Mouse (Mus musculus) small intestine, adult 2 months (tissue): ENCODE data around the gene Siah3. TPM values are rescaled to one million over a fixed set of nuclear protein-coding genes. Genes with fewer than 3 reads are reported as not detected.
"Not testable (repeated sequence)": the region's sequence is repeated elsewhere in the genome, so short reads cannot be mapped to it uniquely, and the experiment has no call there.

Source experiments
- H3K27ac ChIP-seq: fragments of 200-500 bp; 2 replicates; pipeline ENCODE4 v1.5.1; 2012; ENCODE audit warnings: low read depth, low read length, control low read depth, inconsistent platforms; ENCODE audit not compliant: insufficient read depth
- H3K27me3 ChIP-seq: fragments of 200-500 bp; 2 replicates; pipeline ENCODE4 v1.6.1; 2012; ENCODE audit warnings: mild to moderate bottlenecking, moderate library complexity, low read length, inconsistent platforms; ENCODE audit not compliant: control insufficient read depth, insufficient read depth
- H3K36me3 ChIP-seq: fragments of 200-500 bp; 2 replicates; pipeline ENCODE4 v1.6.1; 2012; ENCODE audit warnings: mild to moderate bottlenecking, low read length, control low read depth, inconsistent platforms; ENCODE audit not compliant: control insufficient read depth, insufficient read depth
- H3K4me1 ChIP-seq: fragments of 200-500 bp; 2 replicates; pipeline ENCODE4 v1.6.1; 2012; ENCODE audit warnings: low read length, inconsistent platforms, mixed read lengths; ENCODE audit not compliant: control insufficient read depth, insufficient read depth, insufficient read length
- H3K4me3 ChIP-seq: fragments of 200-500 bp; 2 replicates; pipeline ENCODE4 v1.5.1; 2012; ENCODE audit warnings: low read depth, mild to moderate bottlenecking, control low read depth, inconsistent platforms, low read length, moderate library complexity
- CTCF ChIP-seq: fragments of 200-500 bp; IDR thresholded peaks from 2 replicates; pipeline ENCODE4 v1.5.1; 2012; ENCODE audit warnings: low read depth, mild to moderate bottlenecking, control low read depth, inconsistent platforms, low read length, moderate library complexity, mixed read lengths; ENCODE audit not compliant: insufficient replicate concordance, insufficient read length; ENCODE audit errors: extremely low read depth
- POLR2A ChIP-seq: fragments of 200-500 bp; IDR thresholded peaks from 2 replicates; pipeline ENCODE4 v1.6.1; 2012; ENCODE audit warnings: low read depth, mild to moderate bottlenecking, control low read depth, inconsistent platforms, low read length, moderate library complexity
- WGBS: fragments of 180-500 bp; shearing (Covaris S2); methylation state at CpG from one replicate; pipeline ENCODE4 v1.1.7; 2018; 5-methylcytosine and 5-hydroxymethylcytosine counted together
- polyA plus RNA-seq: library from polyadenylated mRNA; depleted of rRNA; stranded (reverse); fragments of >200 nt; gene quantifications from 2 replicates; pipeline ENCODE4 v1.2.3, GENCODE M21; 2012

The Siah3 gene
- polyA plus RNA-seq, 1 experiment = 0.04 TPM

- no peak overlapping the region for H3K4me3 ChIP-seq
- WGBS = 81% methylated on average over 10 of the region's 10 CpGs
- no peak overlapping the region for H3K27ac ChIP-seq
- no peaks in the 10 kb centered on the region for H3K4me1 ChIP-seq
- H3K36me3 ChIP-seq = no peaks in the 10 kb centered on the region
- H3K27me3 ChIP-seq = no peaks in the 10 kb centered on the region
- no peak for TF ChIP-seq CTCF
- TF ChIP-seq POLR2A = no peak
Observed at GRCm38 (mm10) chr14:75432850-75433249, 22.9 kb upstream of the Siah3 start.

GRCm38 (mm10) chr14:75434576-75434975, 21.2 kb upstream of the Siah3 start:
- Histone ChIP-seq H3K27me3 (no peaks in the 10 kb centered on the region), H3K4me1 (no peaks in the 10 kb centered on the region), H3K36me3 (no peaks in the 10 kb centered on the region), H3K27ac (no peak overlapping the region), H3K4me3 (no peak overlapping the region)
- TF ChIP-seq CTCF = no peak
- no peak for TF ChIP-seq POLR2A
- 59% methylated on average over 10 of the region's 10 CpGs for WGBS

DNA sequence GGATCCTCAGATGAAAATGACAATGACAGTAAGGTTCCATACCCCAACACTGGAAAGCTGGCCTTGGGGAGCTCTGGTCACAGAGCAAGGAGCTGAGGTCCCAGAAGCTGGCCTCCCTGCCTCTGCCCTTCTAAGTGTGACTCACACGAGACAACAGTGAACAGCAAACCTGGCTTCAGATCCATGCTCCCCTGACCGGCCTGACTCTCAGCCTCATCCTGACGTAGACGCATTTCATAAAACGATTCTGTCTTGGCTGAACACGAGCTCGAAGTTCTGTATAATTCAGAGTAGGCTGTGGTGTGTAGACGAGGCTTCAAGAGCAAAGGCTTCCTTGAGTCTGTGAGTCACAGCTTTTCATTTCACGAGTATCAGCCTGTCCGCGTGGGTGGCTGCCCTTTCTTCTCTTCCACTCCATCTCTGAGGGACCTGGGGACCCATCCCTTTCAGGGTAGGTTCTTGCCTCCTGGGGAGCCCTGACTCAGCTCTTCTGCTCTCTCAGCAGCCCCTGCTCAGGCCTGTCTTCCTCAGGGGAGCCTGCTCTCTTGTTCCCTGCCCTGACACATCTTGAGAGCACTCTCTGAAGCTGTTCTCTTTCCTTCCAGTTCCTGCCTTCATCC, 11.2 kb upstream of the Siah3 start:
- no peak for TF ChIP-seq POLR2A
- Histone ChIP-seq H3K4me3 (no peak overlapping the region), H3K36me3 (no peaks in the 10 kb centered on the region), H3K27ac (no peak overlapping the region), H3K27me3 (no peaks in the 10 kb centered on the region), H3K4me1 (no peaks in the 10 kb centered on the region)
- WGBS = 71% methylated on average over 11 of the region's 11 CpGs

- Histone ChIP-seq H3K4me1 (no peaks in the 10 kb centered on the region), H3K27ac (no peak overlapping the region), H3K36me3 (no peaks in the 10 kb centered on the region), H3K27me3 (no peaks in the 10 kb centered on the region), H3K4me3 (peak overlapping the region; percentile 24)
- WGBS = 10% methylated on average over 15 of the region's 15 CpGs
- no peak for TF ChIP-seq CTCF
- no peak for TF ChIP-seq POLR2A
Observed at GRCm38 (mm10) chr14:75445281-75445947, 10.4 kb upstream of the Siah3 start.

- H3K36me3 ChIP-seq = no peaks in the 10 kb centered on the region
- no peaks in the 10 kb centered on the region for H3K27me3 ChIP-seq
- no peak overlapping the region for H3K27ac ChIP-seq
- no peak for TF ChIP-seq CTCF
- no peak for TF ChIP-seq POLR2A
- 36% methylated on average over 6 of the region's 6 CpGs for WGBS
- peak overlapping the region; percentile 24 for H3K4me3 ChIP-seq
- H3K4me1 ChIP-seq = no peaks in the 10 kb centered on the region
Observed at GRCm38 (mm10) chr14:75445948-75446281, 9.9 kb upstream of the Siah3 start.

DNA sequence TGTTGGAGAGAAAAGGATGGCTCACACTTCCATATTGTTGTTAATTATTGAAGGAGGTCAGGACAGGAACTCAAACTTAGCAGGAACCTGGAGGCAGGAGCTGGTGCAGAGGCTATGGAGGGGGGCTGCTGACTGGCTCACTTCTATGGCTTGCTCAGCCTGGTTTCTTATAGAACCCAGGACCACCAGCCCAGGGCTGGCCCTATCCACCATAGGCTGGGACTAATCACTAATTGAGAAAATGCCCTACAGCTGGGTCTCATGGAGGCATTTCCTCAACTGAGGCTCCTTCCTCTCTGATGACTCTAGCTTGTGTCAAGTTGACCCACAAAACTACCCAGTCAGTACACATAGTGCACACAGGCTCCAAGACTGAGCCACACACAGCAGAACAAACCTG, 9.5 kb upstream of the Siah3 start:
- H3K4me3 ChIP-seq, H3K27me3 ChIP-seq, H3K4me1 ChIP-seq, H3K27ac ChIP-seq, H3K36me3 ChIP-seq: not testable (repeated sequence)

DNA sequence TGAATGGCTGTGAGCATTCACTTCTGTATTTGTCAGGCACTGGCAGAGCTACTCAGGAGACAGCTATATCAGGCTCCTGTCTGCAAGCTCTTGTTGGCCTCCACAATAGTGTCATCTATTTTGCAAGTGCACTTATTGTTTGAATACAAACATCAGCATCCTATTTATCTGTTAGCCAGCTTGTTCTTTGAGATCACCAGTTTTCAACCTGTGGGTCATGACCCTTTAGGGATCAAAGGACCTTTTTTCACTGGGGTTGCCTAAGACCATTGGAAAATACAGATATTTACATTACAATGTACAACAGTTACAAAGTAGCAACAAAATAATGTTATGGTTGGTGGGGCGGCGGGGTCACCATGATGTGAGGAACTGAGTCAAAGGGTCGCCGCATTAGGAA, 1.9 kb upstream of the Siah3 start:
- H3K4me3 ChIP-seq = no peak overlapping the region
- TF ChIP-seq POLR2A (no peak), CTCF (no peak)
- H3K27ac ChIP-seq = no peak overlapping the region
- H3K36me3 ChIP-seq = no peaks in the 10 kb centered on the region
- WGBS = 94% methylated on average over 4 of the region's 4 CpGs
- H3K4me1 ChIP-seq = no peaks in the 10 kb centered on the region
- peaks cover 2% of the 10 kb centered on the region; the same call in 1 of the 2 replicates for H3K27me3 ChIP-seq
